In genomic region chr2:25574136-25574535, GRCm38 (mm10) we compare ENCODE assay signal across 8 mouse cellular contexts. TPM values are rescaled to one million over a fixed set of nuclear protein-coding genes. Genes with fewer than 3 reads are reported as not detected.
DNase-seq lines count a peak whose midpoint lies in the region; ATAC-seq and TF ChIP-seq lines count a peak whose summit lies in the region.

No protein-coding gene starts in this region.

- no peak for DNase-seq in heart, embryonic 10.5 days (ENCODE audit: low spot score)
- DNase-seq in heart, adult 11 months, result no peak
- no peak for DNase-seq in spleen, adult 2 months (ENCODE audit: low read depth in 1 of 2, low spot score in 2 of 2)
- no peak for DNase-seq in spleen, postnatal 36 days (ENCODE audit: low spot score in 2 of 2)
- DNase-seq in limb, embryonic 11.5 days (ENCODE audit: low spot score), result no peak
- no peak for DNase-seq in urinary bladder, adult 18-20 months (ENCODE audit: low spot score in 2 of 2)
- DNase-seq in left cerebral cortex, postnatal 14 days (ENCODE audit: low spot score in 2 of 2), result no peak

- WGBS in heart, embryonic 10.5 days, result 19% methylated on average over 11 of the region's 11 CpGs
- WGBS in spleen, adult 2 months, result 26% methylated on average over 11 of the region's 11 CpGs
- WGBS in limb, embryonic 11.5 days, result 18% methylated on average over 11 of the region's 11 CpGs
- 11% methylated on average over 11 of the region's 11 CpGs for WGBS in stomach, embryonic 14.5 days

- no peak for TF ChIP-seq CTCF in spleen, adult 2 months (IDR thresholded peaks at IDR 0.05; ENCODE audit: extremely low read depth, insufficient read depth, insufficient read length, insufficient replicate concordance)

- H3K4me1 ChIP-seq in heart, embryonic 10.5 days, result peaks cover 56% of the 10 kb centered on the region
- peaks cover 28% of the 10 kb centered on the region for H3K4me1 ChIP-seq in spleen, adult 2 months (ENCODE audit: control insufficient read depth, insufficient read depth, insufficient read length)
- peaks cover 22% of the 10 kb centered on the region for H3K4me1 ChIP-seq in limb, embryonic 11.5 days (ENCODE audit: control insufficient read depth, insufficient read depth, low read length)
- peaks cover 45% of the 10 kb centered on the region for H3K4me1 ChIP-seq in stomach, embryonic 14.5 days (ENCODE audit: control insufficient read depth, insufficient read depth, low read length)

- TF ChIP-seq POLR2A in spleen, adult 2 months (IDR thresholded peaks at IDR 0.05; ENCODE audit: low read depth, low read length), result no peak

- peaks cover 38% of the 10 kb centered on the region for H3K27me3 ChIP-seq in heart, embryonic 10.5 days (ENCODE audit: insufficient read depth, poor library complexity, severe bottlenecking)
- peaks cover 18% of the 10 kb centered on the region for H3K27me3 ChIP-seq in spleen, adult 2 months (ENCODE audit: control insufficient read depth, insufficient read depth, low read length)
- H3K27me3 ChIP-seq in limb, embryonic 11.5 days (ENCODE audit: control insufficient read depth, insufficient read depth, low read length), result peaks cover 31% of the 10 kb centered on the region
- peaks cover 22% of the 10 kb centered on the region for H3K27me3 ChIP-seq in stomach, embryonic 14.5 days (ENCODE audit: control insufficient read depth, insufficient read depth, low read length)

- peak overlapping the region; percentile 96 for H3K27ac ChIP-seq in heart, embryonic 10.5 days
- H3K27ac ChIP-seq in spleen, adult 2 months (ENCODE audit: insufficient read depth, low read length), result no peak overlapping the region
- peak overlapping the region; percentile 9; the same call in 1 of the 2 replicates for H3K27ac ChIP-seq in limb, embryonic 11.5 days (replicated peaks; ENCODE audit: low read depth, low read length)
- peak overlapping the region; percentile 84; the same call in 1 of the 2 replicates for H3K27ac ChIP-seq in stomach, embryonic 14.5 days (ENCODE audit: low read length)

- H3K9ac ChIP-seq in limb, embryonic 11.5 days (ENCODE audit: low read length), result peak overlapping the region; percentile 56
- H3K9ac ChIP-seq in stomach, embryonic 14.5 days (replicated peaks; ENCODE audit: low read depth, low read length), result peak overlapping the region; percentile 45

- no peak for ATAC-seq in limb, embryonic 11.5 days (ENCODE audit: insufficient number of reproducible peaks, low FRiP score, low TSS enrichment, low read depth)
- no peak for ATAC-seq in stomach, embryonic 14.5 days (ENCODE audit: insufficient number of reproducible peaks, insufficient read depth, low FRiP score, low read depth)

- H3K9me3 ChIP-seq in heart, embryonic 10.5 days, result no peaks in the 10 kb centered on the region
- no peaks in the 10 kb centered on the region for H3K9me3 ChIP-seq in limb, embryonic 11.5 days (ENCODE audit: control insufficient read depth, low read length)
- H3K9me3 ChIP-seq in stomach, embryonic 14.5 days (ENCODE audit: control insufficient read depth, low read depth, low read length), result no peaks in the 10 kb centered on the region

- H3K36me3 ChIP-seq in heart, embryonic 10.5 days, result peaks cover 40% of the 10 kb centered on the region
- H3K36me3 ChIP-seq in spleen, adult 2 months (ENCODE audit: control insufficient read depth, insufficient read depth, low read length), result no peaks in the 10 kb centered on the region
- no peaks in the 10 kb centered on the region for H3K36me3 ChIP-seq in limb, embryonic 11.5 days (ENCODE audit: control insufficient read depth, insufficient read depth, low read length)
- peaks cover 19% of the 10 kb centered on the region; the same call in 1 of the 2 replicates for H3K36me3 ChIP-seq in stomach, embryonic 14.5 days (ENCODE audit: control insufficient read depth, insufficient read depth, low read length)

- H3K4me3 ChIP-seq in heart, embryonic 10.5 days, result peak overlapping the region; percentile 66
- peak overlapping the region; percentile 75; the same call in 1 of the 2 replicates for H3K4me3 ChIP-seq in spleen, adult 2 months (ENCODE audit: extremely low read depth, insufficient read depth, insufficient read length)
- H3K4me3 ChIP-seq in limb, embryonic 11.5 days (ENCODE audit: low read depth, low read length), result peak overlapping the region; percentile 44
- H3K4me3 ChIP-seq in stomach, embryonic 14.5 days (ENCODE audit: low read depth, low read length), result peak overlapping the region; percentile 55

- intact Hi-C loops in left cerebral cortex, postnatal 14 days (cut with DNase I), result no loop called here

- H3K4me2 ChIP-seq in limb, embryonic 11.5 days (ENCODE audit: low read depth, severe bottlenecking), result peak overlapping the region; percentile 76
- H3K4me2 ChIP-seq in stomach, embryonic 14.5 days (replicated peaks; ENCODE audit: low read depth, low read length), result peak overlapping the region; percentile 99

RNA-seq across cellular contexts. Expression of gene Mamdc4, which starts 0.5 kb away (rescaled TPM):
- polyA plus RNA-seq in heart, embryonic 10.5 days (2016; fragmentation: Nextera tagmentation; extraction: Ambion mirVana), result 1.6 and 3.7 TPM in 2 replicates
- 2.2 and 4.0 TPM in 2 replicates for polyA plus RNA-seq in spleen, adult 2 months (2012; rRNA removed)
- polyA plus RNA-seq in limb, embryonic 11.5 days (2014; fragmentation: Nextera tagmentation; extraction: Ambion mirVana), result 3.1 and 7.0 TPM in 2 replicates
- polyA plus RNA-seq in stomach, embryonic 14.5 days (2014; fragmentation: Nextera tagmentation; extraction: Ambion mirVana), result 3.6 and 5.5 TPM in 2 replicates
- total RNA-seq in left cerebral cortex, postnatal 14 days (2021), result 1 to 10 TPM; 1.8 to 2.1 TPM

RNA-seq across cellular contexts. Expression of gene Phpt1, which starts 0.9 kb away (rescaled TPM):
- 160 and 170 TPM in 2 replicates for polyA plus RNA-seq in heart, embryonic 10.5 days (2016; fragmentation: Nextera tagmentation; extraction: Ambion mirVana)
- polyA plus RNA-seq in spleen, adult 2 months (2012; rRNA removed), result 22.5 and 28.5 TPM in 2 replicates
- 161 and 162 TPM in 2 replicates for polyA plus RNA-seq in limb, embryonic 11.5 days (2014; fragmentation: Nextera tagmentation; extraction: Ambion mirVana)
- polyA plus RNA-seq in stomach, embryonic 14.5 days (2014; fragmentation: Nextera tagmentation; extraction: Ambion mirVana), result 225 and 231 TPM in 2 replicates
- total RNA-seq in left cerebral cortex, postnatal 14 days (2021), result 100 to 1,000 TPM in 1 of 2 experiments, 10 to 100 TPM in 1; 93.5 to 105 TPM

RNA-seq across cellular contexts. Expression of gene Ajm1, which starts 7.4 kb away (rescaled TPM):
- 0.08 TPM in 1 of 2 replicates, not detected in the other for polyA plus RNA-seq in heart, embryonic 10.5 days (2016; fragmentation: Nextera tagmentation; extraction: Ambion mirVana)
- 6.3 and 7.6 TPM in 2 replicates for polyA plus RNA-seq in spleen, adult 2 months (2012; rRNA removed)
- 0.04 TPM in 1 of 2 replicates, not detected in the other for polyA plus RNA-seq in limb, embryonic 11.5 days (2014; fragmentation: Nextera tagmentation; extraction: Ambion mirVana)
- 0.70 and 1.3 TPM in 2 replicates for polyA plus RNA-seq in stomach, embryonic 14.5 days (2014; fragmentation: Nextera tagmentation; extraction: Ambion mirVana)
- total RNA-seq in left cerebral cortex, postnatal 14 days (2021), result 100 to 1,000 TPM; 123 to 129 TPM

RNA-seq across cellular contexts. Expression of gene Edf1, which starts 16.5 kb away (rescaled TPM):
- polyA plus RNA-seq in heart, embryonic 10.5 days (2016; fragmentation: Nextera tagmentation; extraction: Ambion mirVana), result 336 and 382 TPM in 2 replicates
- polyA plus RNA-seq in spleen, adult 2 months (2012; rRNA removed), result 56.2 and 74.7 TPM in 2 replicates
- polyA plus RNA-seq in limb, embryonic 11.5 days (2014; fragmentation: Nextera tagmentation; extraction: Ambion mirVana), result 324 and 330 TPM in 2 replicates
- 342 and 346 TPM in 2 replicates for polyA plus RNA-seq in stomach, embryonic 14.5 days (2014; fragmentation: Nextera tagmentation; extraction: Ambion mirVana)
- 100 to 1,000 TPM; 190 to 202 TPM for total RNA-seq in left cerebral cortex, postnatal 14 days (2021)

RNA-seq across cellular contexts. Expression of gene Traf2, which starts 27.4 kb away (rescaled TPM):
- polyA plus RNA-seq in heart, embryonic 10.5 days (2016; fragmentation: Nextera tagmentation; extraction: Ambion mirVana), result 29.7 and 30.9 TPM in 2 replicates
- 21.6 and 22.6 TPM in 2 replicates for polyA plus RNA-seq in spleen, adult 2 months (2012; rRNA removed)
- polyA plus RNA-seq in limb, embryonic 11.5 days (2014; fragmentation: Nextera tagmentation; extraction: Ambion mirVana), result 40.0 and 40.6 TPM in 2 replicates
- polyA plus RNA-seq in stomach, embryonic 14.5 days (2014; fragmentation: Nextera tagmentation; extraction: Ambion mirVana), result 30.5 and 33.2 TPM in 2 replicates
- total RNA-seq in left cerebral cortex, postnatal 14 days (2021), result 1 to 10 TPM; 9.1 to 9.5 TPM
